Mouse (Mus musculus) gonadal fat pad, adult 2 months (tissue): ENCODE measurements around the gene Gm49027. TPM values are rescaled to one million over a fixed set of nuclear protein-coding genes. Genes with fewer than 3 reads are reported as not detected.

ENCODE experiments used
- DNase-seq: peaks from one replicate; pipeline ENCODE4 v3.0.0-alpha.2; 2012; ENCODE audit warnings: low read depth
- polyA plus RNA-seq: library from polyadenylated mRNA; depleted of rRNA; stranded (reverse); fragments of >200 nt; gene quantifications from 2 replicates; pipeline ENCODE4 v1.2.3, GENCODE M21; 2012; rRNA removed

The Gm49027 gene
- polyA plus RNA-seq, 1 experiment, result 1.4 TPM

GRCm38 (mm10) chr5:123501973-123502372, 23.3 kb downstream of the Gm49027 start:
- DNase-seq, result no peak

- no peak for DNase-seq
These were observed 25.6 kb downstream of the Gm49027 start for GRCm38 (mm10) chr5:123499717-123500116.

GRCm38 (mm10) chr5:123489935-123490334, 35.4 kb downstream of the Gm49027 start:
- no peak for DNase-seq

- DNase-seq, result no peak
These were observed 36.0 kb downstream of the Gm49027 start, which contains the start of the genes Lrrc43 and Il31 for GRCm38 (mm10) chr5:123489112-123489785. TSS of gene Lrrc43 (plus strand) at chr5:123489305. TSS of gene Il31 (minus strand) at chr5:123489489.

- no peak for DNase-seq
These were observed 37.5 kb downstream of the Gm49027 start for GRCm38 (mm10) chr5:123487659-123488395.

- no peak for DNase-seq
These were observed 51.5 kb downstream of the Gm49027 start for GRCm38 (mm10) chr5:123473817-123474216.

GRCm38 (mm10) chr5:123470784-123471400, 54.4 kb downstream of the Gm49027 start:
- DNase-seq, result no peak

- no peak for DNase-seq
These were observed 60.6 kb downstream of the Gm49027 start for GRCm38 (mm10) chr5:123464638-123465037.

Other genes starting within 250 kb of the Gm49027 start
- gene Bcl7a, start 181.7 kb downstream of the Gm49027 start, polyA plus RNA-seq, result 10.2 and 14.7 TPM in 2 replicates
- gene Mlxip, start 130.7 kb downstream of the Gm49027 start, polyA plus RNA-seq, result 33.4 and 37.9 TPM in 2 replicates
- 0.53 and 0.79 TPM in 2 replicates for gene Lrrc43, start 36.2 kb downstream of the Gm49027 start, polyA plus RNA-seq
- not detected in 2 replicates for gene Il31, start 36.0 kb downstream of the Gm49027 start, polyA plus RNA-seq
- gene B3gnt4, start 15.0 kb downstream of the Gm49027 start, polyA plus RNA-seq, result 0.41 and 0.42 TPM in 2 replicates
- gene Diablo, start 1.3 kb downstream of the Gm49027 start, polyA plus RNA-seq, result 51.5 and 65.9 TPM in 2 replicates
- 20.7 and 22.1 TPM in 2 replicates for gene Vps33a, start 47.5 kb upstream of the Gm49027 start, polyA plus RNA-seq
- gene Clip1, start 159.1 kb upstream of the Gm49027 start, polyA plus RNA-seq, result 20.2 and 23.4 TPM in 2 replicates
- gene Zcchc8, start 195.6 kb upstream of the Gm49027 start, polyA plus RNA-seq, result 17.4 and 19.4 TPM in 2 replicates
- 11.9 and 13.3 TPM in 2 replicates for gene Rsrc2, start 223.9 kb upstream of the Gm49027 start, polyA plus RNA-seq
- gene Kntc1, start 224.2 kb upstream of the Gm49027 start, polyA plus RNA-seq, result 0.80 and 1.7 TPM in 2 replicates